Mouse (Mus musculus) T-helper 2 cell (primary cell): Measurements from ENCODE around the gene Emx1.
"Not testable (repeated sequence)": the region's sequence is repeated elsewhere in the genome, so short reads cannot be mapped to it uniquely, and the experiment has no call there.

ENCODE experiments used
- in situ Hi-C: fragments of 300-600 bp; cut with MboI, MseI; formaldehyde crosslinking; loops from one replicate; pipeline ENCODE4 v1.15.1; 2025; ENCODE audit warnings: high pct_unique_total_duplicates

Emx1 gene

GRCm38 (mm10) chr6:85187340-85188211 is at the start of gene Emx1:
TSS of gene Emx1 (plus strand) at chr6:85187438.
- in situ Hi-C loops, result no loop called here

DNA sequence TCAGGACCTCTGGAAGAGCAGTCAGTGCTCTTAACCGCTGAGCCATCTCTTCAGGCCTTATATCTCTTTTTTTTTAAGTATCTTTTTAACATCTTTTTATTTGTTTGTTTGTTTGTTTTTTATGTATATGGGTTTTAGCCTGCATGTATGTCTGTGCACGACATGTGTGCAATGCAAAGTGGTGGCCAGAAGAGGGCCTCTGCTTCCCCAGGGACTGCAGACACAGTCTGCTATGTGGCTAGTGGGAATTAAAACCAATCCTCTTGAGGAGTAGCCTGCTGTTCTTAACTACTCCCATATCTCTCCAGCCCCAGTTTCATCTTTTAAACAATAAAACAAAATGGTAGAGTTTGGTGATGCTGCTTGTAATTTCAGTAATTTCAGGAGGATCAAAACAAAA is 47.7 kb upstream of the Emx1 start:
- in situ Hi-C loops, result loop anchor here (10.0 kb wide), 1 partner anchor 1745 kb away; no protein-coding TSS in a partner anchor

GRCm38 (mm10) chr6:85141013-85141412 is 46.2 kb upstream of the Emx1 start:
- in situ Hi-C loops, result not testable (repeated sequence)

DNA sequence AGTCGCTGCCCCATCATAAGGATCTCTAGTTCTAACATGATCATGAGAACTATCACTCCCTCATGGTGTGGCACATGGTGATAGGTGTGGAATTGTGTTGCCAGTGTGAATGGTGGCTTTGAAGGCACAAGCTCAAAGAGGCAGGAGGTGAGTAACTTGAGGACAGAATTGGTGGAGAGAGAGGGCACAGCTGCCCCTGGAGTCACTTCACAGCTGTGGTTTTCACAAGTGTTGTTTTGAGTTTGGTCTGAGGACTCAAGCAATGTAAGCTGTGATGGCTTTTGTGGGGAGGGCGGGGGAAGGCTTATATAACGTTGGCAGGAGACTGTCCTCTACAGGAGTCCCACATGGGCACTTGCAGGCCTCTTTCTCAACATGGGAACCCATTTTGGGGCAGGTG is 42.8 kb upstream of the Emx1 start:
- in situ Hi-C loops, result no loop called here

DNA sequence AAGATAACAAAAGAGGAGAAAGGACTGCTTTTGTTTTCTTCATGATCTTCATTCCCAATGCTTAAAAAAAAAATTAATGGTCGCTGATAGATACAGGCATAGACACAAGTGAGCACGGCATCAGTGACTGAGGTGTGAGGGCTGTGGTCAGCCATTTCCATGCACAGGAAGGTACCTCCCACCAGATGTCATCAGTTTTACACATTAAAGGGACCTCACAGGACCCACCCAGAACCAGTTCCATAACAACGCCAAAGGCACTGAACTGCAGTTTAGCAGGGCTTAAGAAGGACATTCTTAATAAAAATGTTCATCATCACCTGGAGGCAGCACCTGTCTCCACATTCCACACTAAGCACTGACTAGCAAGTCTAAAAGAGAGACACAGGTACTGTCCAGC is 39.6 kb upstream of the Emx1 start:
- in situ Hi-C loops, result no loop called here

- in situ Hi-C loops, result loop anchor here (25.0 kb wide), 1 partner anchor 262 kb away; the partner anchor contains the start of gene Noto
These were observed 36.9 kb upstream of the Emx1 start for GRCm38 (mm10) chr6:85150386-85150785.

DNA sequence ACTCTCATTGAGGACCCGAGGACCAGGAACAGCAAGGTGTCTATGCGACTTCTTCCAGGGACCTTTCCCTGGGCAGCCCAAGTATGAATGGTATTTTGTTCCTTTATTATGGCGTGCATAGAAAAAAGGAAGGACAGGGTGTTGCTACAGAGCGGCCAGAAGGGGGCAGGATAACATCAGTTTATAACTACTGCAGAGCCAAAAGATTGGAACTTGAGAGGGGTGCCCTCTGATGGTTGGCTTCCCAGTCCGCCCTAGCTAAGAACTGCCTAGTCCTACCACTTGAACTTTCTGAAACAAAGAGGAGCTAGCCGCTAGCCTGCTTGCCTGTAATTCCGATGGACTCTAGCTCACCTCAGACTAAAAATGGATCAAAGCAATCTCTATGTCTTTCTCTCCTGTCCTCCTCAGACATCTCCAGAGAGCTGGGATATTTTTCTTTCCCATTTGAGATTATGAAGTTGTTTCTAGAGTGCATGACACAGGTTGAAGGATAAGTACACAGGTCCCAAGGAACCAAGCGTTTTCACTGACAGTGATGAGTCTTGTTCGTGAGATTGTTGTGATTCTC is 33.2 kb upstream of the Emx1 start:
- in situ Hi-C loops, result loop anchor here (25.0 kb wide), 1 partner anchor 258 kb away; the partner anchor contains the start of gene Noto

DNA sequence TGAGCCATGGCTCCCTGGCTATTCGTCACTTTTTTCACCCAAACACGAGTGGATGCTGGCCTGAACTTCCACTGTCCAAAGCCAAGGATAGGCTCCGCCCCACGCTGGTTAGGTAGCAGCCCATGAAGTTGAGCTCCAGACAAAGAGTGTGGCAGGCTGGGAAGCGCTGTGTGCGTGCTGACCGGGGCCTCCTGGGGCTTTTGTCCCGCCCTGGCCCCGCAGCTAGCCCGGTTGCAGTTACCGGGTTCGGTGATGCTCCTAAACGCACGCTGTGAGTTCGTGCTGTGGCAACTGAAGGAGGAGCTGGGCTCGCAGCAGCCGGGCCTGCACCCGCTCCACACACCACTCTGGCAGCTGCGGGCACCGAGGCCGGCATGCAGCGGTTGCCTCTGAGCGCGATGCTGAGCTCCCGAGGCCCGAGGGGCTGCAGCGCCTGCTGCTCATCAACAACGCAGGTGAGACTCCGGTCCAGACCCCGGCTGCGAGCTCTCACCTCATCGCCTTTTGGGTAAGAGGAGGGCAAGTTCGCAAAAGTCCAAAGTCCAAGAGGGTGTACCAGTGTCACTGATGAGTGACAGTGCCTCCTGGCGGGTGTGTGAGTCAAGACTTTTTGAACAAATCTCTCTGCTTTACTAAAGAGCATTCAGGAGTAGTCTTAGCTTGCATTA is 32.2 kb upstream of the Emx1 start:
- in situ Hi-C loops, result loop anchor here (25.0 kb wide), 1 partner anchor 257 kb away; the partner anchor contains the start of gene Noto

DNA sequence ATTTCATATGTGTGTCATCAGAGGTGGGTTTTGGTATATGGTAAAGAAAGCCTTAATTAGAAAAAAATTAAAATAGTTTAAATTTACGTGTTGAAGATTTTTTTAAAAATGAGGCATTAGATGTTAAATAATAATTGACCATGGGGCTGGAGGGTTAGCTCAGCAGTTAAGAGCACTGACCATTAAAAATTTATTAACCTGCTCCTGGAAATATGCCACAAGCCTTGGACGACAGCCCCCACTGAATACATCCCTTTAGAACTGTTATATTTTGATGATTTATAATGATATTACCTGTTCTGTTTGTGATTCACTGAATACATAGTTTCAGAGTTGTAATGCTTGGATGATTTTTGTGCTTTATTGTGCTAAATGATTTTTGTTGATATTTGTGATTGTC is 30.7 kb upstream of the Emx1 start:
- in situ Hi-C loops, result loop anchor here (25.0 kb wide), 1 partner anchor 256 kb away; the partner anchor contains the start of gene Noto

DNA sequence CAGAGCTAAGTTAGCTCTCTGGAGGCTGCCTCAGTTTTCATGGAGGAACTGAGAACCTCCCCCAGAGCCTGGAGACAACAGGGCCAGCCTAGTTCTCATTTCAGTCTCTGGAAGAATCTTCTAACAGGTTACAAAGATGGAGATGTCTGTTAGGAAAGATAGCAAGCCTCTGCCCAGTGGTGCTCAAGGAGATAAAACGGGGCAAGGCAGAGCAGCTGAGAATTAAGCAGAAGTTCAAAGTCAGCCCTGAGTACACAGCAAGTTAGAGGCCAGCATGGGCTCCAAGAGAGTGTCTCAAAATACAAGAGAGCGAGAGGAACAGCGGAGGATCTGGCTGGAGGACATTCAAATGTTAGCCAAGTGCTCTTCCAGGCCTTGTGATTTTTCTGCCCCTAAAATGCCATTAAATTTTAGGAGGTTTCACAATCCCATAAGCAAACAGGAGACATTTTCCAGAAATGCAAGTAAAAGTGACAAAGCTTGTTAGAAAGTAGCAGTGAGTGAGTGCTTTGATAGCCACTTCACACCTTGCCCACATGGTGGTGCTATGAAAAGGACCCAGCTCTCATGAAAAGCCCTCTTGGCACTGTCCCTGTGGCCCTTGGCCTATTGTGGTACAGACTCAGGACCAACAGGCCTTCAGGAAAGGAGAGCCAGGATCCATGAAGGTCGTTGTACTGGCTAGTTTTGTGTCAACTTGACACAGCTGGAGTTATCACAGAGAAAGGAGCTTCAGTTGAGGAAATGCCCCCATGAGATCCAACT is 29.0 kb upstream of the Emx1 start:
- in situ Hi-C loops, result loop anchor here (25.0 kb wide), 1 partner anchor 254 kb away; the partner anchor contains the start of gene Noto

GRCm38 (mm10) chr6:85159092-85159760 is 28.0 kb upstream of the Emx1 start:
- in situ Hi-C loops, result loop anchor here (25.0 kb wide), 1 partner anchor 253 kb away; the partner anchor contains the start of gene Noto

GRCm38 (mm10) chr6:85160201-85160923 is 26.9 kb upstream of the Emx1 start:
- in situ Hi-C loops, result loop anchor here (25.0 kb wide), 1 partner anchor 252 kb away; the partner anchor contains the start of gene Noto

DNA sequence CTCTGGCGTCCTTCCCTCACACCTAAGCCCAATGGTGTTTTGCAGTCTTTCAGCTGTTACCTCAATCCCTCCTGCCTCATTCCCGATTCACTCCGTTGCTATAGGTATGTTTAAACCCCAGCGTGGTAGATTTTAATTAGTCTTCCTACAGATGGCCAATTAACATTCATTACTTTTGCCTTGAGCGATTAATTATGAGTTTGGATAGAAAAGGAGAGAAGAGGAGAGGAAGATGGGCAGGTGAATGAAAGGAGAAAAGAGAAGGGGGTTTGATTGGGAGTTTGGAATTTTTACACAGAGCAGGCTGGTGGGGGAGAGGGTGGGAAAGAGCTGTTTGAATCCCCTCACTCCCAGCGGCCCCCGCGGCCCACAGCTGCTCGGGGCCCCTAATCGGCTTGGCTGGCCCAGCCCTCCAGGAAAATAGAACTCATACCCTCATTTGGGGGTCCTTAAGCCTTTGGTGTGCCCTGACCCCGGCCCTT is 21.8 kb upstream of the Emx1 start:
- in situ Hi-C loops, result loop anchor here (25.0 kb wide), 1 partner anchor 247 kb away; the partner anchor contains the start of gene Noto

- in situ Hi-C loops, result no loop called here
These were observed 7.7 kb upstream of the Emx1 start for GRCm38 (mm10) chr6:85179569-85179968.

DNA sequence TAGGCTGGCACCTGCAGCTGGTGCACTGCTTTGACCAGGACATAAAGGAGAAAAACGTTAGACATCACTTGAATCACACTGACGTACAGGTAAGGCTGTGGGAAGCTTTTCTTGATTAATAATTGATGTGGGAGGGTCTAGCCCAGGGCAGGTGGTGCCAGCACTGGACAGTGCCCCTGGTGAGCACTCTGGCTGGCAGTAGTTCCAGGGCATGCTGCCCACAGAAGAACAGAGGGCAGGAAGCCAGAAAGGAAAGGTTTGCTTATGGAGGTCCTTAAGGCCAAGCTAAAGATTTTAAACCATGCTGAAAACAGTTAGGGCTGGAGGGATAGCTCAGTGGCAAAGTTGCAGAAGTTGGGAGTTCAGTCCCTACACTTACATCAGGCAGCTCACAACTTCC is 7.2 kb upstream of the Emx1 start:
- in situ Hi-C loops, result no loop called here

DNA sequence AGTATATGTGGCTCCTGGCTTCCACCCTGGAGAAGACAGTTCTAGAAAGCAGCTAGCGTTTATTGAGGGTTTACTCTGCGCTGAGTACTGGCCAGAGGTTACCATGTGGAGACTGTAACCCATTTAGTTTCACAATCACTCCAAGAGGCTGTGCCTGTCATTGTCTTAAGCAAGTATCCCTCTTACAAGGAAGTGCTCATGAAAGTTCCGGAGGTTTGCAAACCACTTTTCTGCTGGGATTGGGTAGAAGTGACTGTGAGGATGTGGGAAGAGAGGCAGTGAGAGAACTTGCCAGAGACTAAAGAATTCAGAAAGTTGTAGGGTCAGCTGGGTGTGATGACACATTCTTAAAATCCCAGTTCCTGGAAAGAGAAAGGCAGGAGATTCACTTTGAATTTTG is 3.3 kb upstream of the Emx1 start:
- in situ Hi-C loops, result no loop called here

GRCm38 (mm10) chr6:85186033-85186743 is 1.1 kb upstream of the Emx1 start:
- in situ Hi-C loops, result no loop called here

DNA sequence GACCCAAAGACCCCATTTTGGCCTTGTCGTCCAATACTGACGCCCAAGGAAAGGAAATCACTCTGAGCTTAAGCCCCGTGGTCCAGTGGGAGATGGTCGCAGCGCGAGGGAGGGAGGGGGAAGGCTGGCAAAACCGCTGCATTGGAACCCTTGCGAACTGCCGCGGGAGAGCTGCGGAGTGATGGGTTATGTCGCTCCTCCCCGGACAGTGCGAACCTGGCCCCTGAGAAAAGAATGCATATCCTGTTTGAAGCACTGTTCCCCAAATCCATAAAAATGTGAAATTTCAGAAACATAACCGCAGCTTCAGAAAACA is 536 bp upstream of the Emx1 start:
- in situ Hi-C loops, result no loop called here
